Comparison of ENCODE assay signal across 8 mouse cellular contexts in the genomic region with DNA sequence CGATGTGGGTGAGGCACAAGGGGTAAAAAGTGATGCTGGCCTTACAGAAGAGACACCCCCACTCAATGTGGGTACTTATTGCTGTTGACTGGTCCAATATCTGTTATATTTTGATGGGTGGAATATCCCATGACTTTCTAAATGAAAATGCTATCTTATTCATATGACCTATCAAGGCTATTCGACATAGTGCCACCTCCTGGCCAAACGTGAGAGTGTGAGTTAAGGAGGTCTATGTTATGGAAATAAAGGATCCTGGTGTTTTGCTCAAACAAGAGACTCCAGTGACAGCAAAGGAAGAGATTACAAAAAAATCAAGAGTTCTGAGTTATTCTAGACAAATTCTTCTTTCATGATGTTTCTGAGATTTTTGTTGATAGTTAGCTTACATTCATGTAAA.
DNase-seq lines count a peak whose midpoint lies in the region; ATAC-seq and TF ChIP-seq lines count a peak whose summit lies in the region.

No protein-coding gene starts in this region.

- no peak overlapping the region for H3K9ac ChIP-seq in kidney, postnatal 0 days (ENCODE audit: low read depth, low read length)
- no peak overlapping the region for H3K9ac ChIP-seq in neural tube, embryonic 11.5 days (ENCODE audit: low read length)

- H3K27ac ChIP-seq in kidney, postnatal 0 days: no peak overlapping the region
- H3K27ac ChIP-seq in neural tube, embryonic 11.5 days (ENCODE audit: low read depth, low read length): no peak overlapping the region
- no peak overlapping the region for H3K27ac ChIP-seq in midbrain, embryonic 10.5 days (replicated peaks)

- ATAC-seq in kidney, postnatal 0 days (replicated peaks; ENCODE audit: low FRiP score, low read depth): no peak
- ATAC-seq in neural tube, embryonic 11.5 days (ENCODE audit: insufficient read depth, low FRiP score, low TSS enrichment): no peak

- no peak overlapping the region for H3K4me2 ChIP-seq in kidney, postnatal 0 days (ENCODE audit: low read length)
- no peak overlapping the region for H3K4me2 ChIP-seq in neural tube, embryonic 11.5 days (ENCODE audit: low read depth)

- no peak overlapping the region for H3K4me3 ChIP-seq in kidney, postnatal 0 days (replicated peaks; ENCODE audit: low read depth, low read length)
- H3K4me3 ChIP-seq in neural tube, embryonic 11.5 days (ENCODE audit: low read depth, low read length): no peak overlapping the region
- no peak overlapping the region for H3K4me3 ChIP-seq in midbrain, embryonic 10.5 days

- DNase-seq in gastrocnemius, postnatal 10 days: peak; percentile 47
- DNase-seq in gastrocnemius, adult 8-10 months (ENCODE audit: low spot score in 2 of 2): no peak
- peak; percentile 6 for DNase-seq in ovary, postnatal 36 days (ENCODE audit: low spot score)
- DNase-seq in ovary, adult 18-20 months (ENCODE audit: low spot score): no peak
- peak; percentile 55 for DNase-seq in brain, embryonic 14.5 days (ENCODE audit: low read depth)
- DNase-seq in kidney, postnatal 0 days (ENCODE audit: low spot score): peak; percentile 54
- peak; percentile 53 for DNase-seq in neural tube, embryonic 11.5 days (ENCODE audit: low spot score)
- no peak for DNase-seq in midbrain, embryonic 10.5 days (ENCODE audit: low spot score)

- 47% methylated on average over 3 of the region's 3 CpGs for WGBS in kidney, postnatal 0 days
- WGBS in neural tube, embryonic 11.5 days: 44% methylated on average over 3 of the region's 3 CpGs
- 42% methylated on average over 3 of the region's 3 CpGs for WGBS in midbrain, embryonic 10.5 days

- no peaks in the 10 kb centered on the region for H3K9me3 ChIP-seq in kidney, postnatal 0 days (replicated peaks; ENCODE audit: low read length)
- H3K9me3 ChIP-seq in neural tube, embryonic 11.5 days (ENCODE audit: control insufficient read depth, low read length): no peaks in the 10 kb centered on the region
- H3K9me3 ChIP-seq in midbrain, embryonic 10.5 days (replicated peaks): no peaks in the 10 kb centered on the region

- no peaks in the 10 kb centered on the region for H3K27me3 ChIP-seq in kidney, postnatal 0 days (ENCODE audit: insufficient read depth, low read length)
- no peaks in the 10 kb centered on the region for H3K27me3 ChIP-seq in neural tube, embryonic 11.5 days (ENCODE audit: control insufficient read depth, insufficient read depth, low read length)
- H3K27me3 ChIP-seq in midbrain, embryonic 10.5 days (ENCODE audit: low read depth, poor library complexity, severe bottlenecking): no peaks in the 10 kb centered on the region

- TF ChIP-seq POLR2A in brain, embryonic 14.5 days (IDR thresholded peaks at IDR 0.05; ENCODE audit: borderline replicate concordance, extremely low read depth, insufficient read depth, insufficient read length, poor library complexity, severe bottlenecking): no peak

- no peaks in the 10 kb centered on the region for H3K36me3 ChIP-seq in kidney, postnatal 0 days (ENCODE audit: insufficient read depth, low read length)
- no peaks in the 10 kb centered on the region for H3K36me3 ChIP-seq in neural tube, embryonic 11.5 days (ENCODE audit: control insufficient read depth, insufficient read depth, low read length)
- no peaks in the 10 kb centered on the region for H3K36me3 ChIP-seq in midbrain, embryonic 10.5 days

- no peaks in the 10 kb centered on the region for H3K4me1 ChIP-seq in kidney, postnatal 0 days (replicated peaks; ENCODE audit: insufficient read depth, low read length)
- H3K4me1 ChIP-seq in neural tube, embryonic 11.5 days (ENCODE audit: control insufficient read depth, insufficient read depth, low read length): no peaks in the 10 kb centered on the region
- no peaks in the 10 kb centered on the region for H3K4me1 ChIP-seq in midbrain, embryonic 10.5 days

- TF ChIP-seq CTCF in brain, embryonic 14.5 days (IDR thresholded peaks at IDR 0.05; ENCODE audit: borderline replicate concordance, extremely low read depth, insufficient read depth, insufficient read length): peak; percentile 4; the same call in 1 of the 2 replicates
- TF ChIP-seq CTCF in kidney, postnatal 0 days (IDR thresholded peaks at IDR 0.05; ENCODE audit: low read depth): peak; percentile 74

Comparison
In these comparisons a context has a peak if more than half of its experiments do, and no peak if none do; other contexts are left out.
1. DNase-seq: peak in gastrocnemius, postnatal 10 days (single experiment), ovary, postnatal 36 days (single experiment), brain, embryonic 14.5 days (single experiment), kidney, postnatal 0 days (single experiment) and neural tube, embryonic 11.5 days (single experiment); none in gastrocnemius, adult 8-10 months (0 of 2), ovary, adult 18-20 months (single experiment) and midbrain, embryonic 10.5 days (single experiment).